Mouse (Mus musculus) heart, embryonic 14.5 days (tissue): Measurements from ENCODE around the gene Cd68. TPM values are rescaled to one million over a fixed set of nuclear protein-coding genes. Genes with fewer than 3 reads are reported as not detected.

ENCODE experiments used
- ATAC-seq: fragments of 200-750 bp; cut with Nextera tagmentation; 2 replicates; pipeline ENCODE4 v1.8.0; 2017; ENCODE audit warnings: low read depth, moderate TSS enrichment; ENCODE audit not compliant: insufficient number of reproducible peaks, insufficient read depth, low FRiP score
- H3K27ac ChIP-seq, 2 experiments: fragments of 200-500 bp in 1 of 2; fragments of 300-500 bp in 1 of 2; sonication (generic) in 1 of 2; replicated peaks in 1 of 2; 2 replicates each; pipeline ENCODE4 v1.5.1; 2012 to 2014; ENCODE audit warnings: low read depth in 2 of 2, low read length in 2 of 2, control low read depth in 1 of 2, mild to moderate bottlenecking in 1 of 2, mixed read lengths in 1 of 2; ENCODE audit not compliant: control insufficient read depth in 1 of 2, insufficient read depth in 1 of 2
- H3K27me3 ChIP-seq: fragments of 300-500 bp; sonication (generic); 2 replicates; pipeline ENCODE4 v1.6.1; 2014; ENCODE audit warnings: mild to moderate bottlenecking, low read length, control low read depth; ENCODE audit not compliant: control insufficient read depth, insufficient read depth
- H3K36me3 ChIP-seq: fragments of 300-500 bp; sonication (generic); 2 replicates; pipeline ENCODE4 v1.6.1; 2014; ENCODE audit warnings: mild to moderate bottlenecking, control low read depth, low read length, mixed read lengths; ENCODE audit not compliant: control insufficient read depth, insufficient read depth
- H3K4me1 ChIP-seq, 2 experiments: fragments of 200-500 bp in 1 of 2; fragments of 300-500 bp in 1 of 2; sonication (generic) in 1 of 2; 2 replicates each; pipeline ENCODE4 v1.6.1; 2012 to 2014; ENCODE audit warnings: low read length in 2 of 2, control low read depth in 1 of 2, mixed read lengths in 1 of 2; ENCODE audit not compliant: control insufficient read depth in 2 of 2, insufficient read depth in 2 of 2
- H3K4me2 ChIP-seq: fragments of 300-500 bp; sonication (generic); 2 replicates; pipeline ENCODE4 v1.6.1; 2014; ENCODE audit warnings: mild to moderate bottlenecking, low read length
- H3K4me3 ChIP-seq, 2 experiments: fragments of 200-500 bp in 1 of 2; fragments of 300-500 bp in 1 of 2; sonication (generic) in 1 of 2; 2 replicates each; pipeline ENCODE4 v1.5.1; 2012 to 2014; ENCODE audit warnings: low read length in 2 of 2, mild to moderate bottlenecking in 2 of 2, control low read depth in 1 of 2, low read depth in 1 of 2, moderate library complexity in 1 of 2; ENCODE audit not compliant: control insufficient read depth in 1 of 2, insufficient read depth in 1 of 2
- H3K9ac ChIP-seq: fragments of 300-500 bp; sonication (generic); 2 replicates; pipeline ENCODE4 v1.6.1; 2014; ENCODE audit warnings: mild to moderate bottlenecking, low read length
- H3K9me3 ChIP-seq: fragments of 300-500 bp; sonication (generic); 2 replicates; pipeline ENCODE4 v1.6.1; 2016; ENCODE audit warnings: low read length, control low read depth; ENCODE audit not compliant: control insufficient read depth
- WGBS: fragments of 180-500 bp; shearing (Covaris S2); extraction: QIAGEN DNeasy Blood & Tissue Kit; methylation state at CpG from one replicate; pipeline ENCODE4 v1.1.7; 2014; 5-methylcytosine and 5-hydroxymethylcytosine counted together
- polyA plus RNA-seq: library from polyadenylated mRNA; unstranded; fragments of >200 nt; fragmentation: Nextera tagmentation; extraction: Ambion mirVana; gene quantifications from 2 replicates; pipeline ENCODE4 v1.2.1, GENCODE M21; 2014

The Cd68 gene
- polyA plus RNA-seq, 1 experiment from 2014 or later = 12.1 TPM

DNA sequence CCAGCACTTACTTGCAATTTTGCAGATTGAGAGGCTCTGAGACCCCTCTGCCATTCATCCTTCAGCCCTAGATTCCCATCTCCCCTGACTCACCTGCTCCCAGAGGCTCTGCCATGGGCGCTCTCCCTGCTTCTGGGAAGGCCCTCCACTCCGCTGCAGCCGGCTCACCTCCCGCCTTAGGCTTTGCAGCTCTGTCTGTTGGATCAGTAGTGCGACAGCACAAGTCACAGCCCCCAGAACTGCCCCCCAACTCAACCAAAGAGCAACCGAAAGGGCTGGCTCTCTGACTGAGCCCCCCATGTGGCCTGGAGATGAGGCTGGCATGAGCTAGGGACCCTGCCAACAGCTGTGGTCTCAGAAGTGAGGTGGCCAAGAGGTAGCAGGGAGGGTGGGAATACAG lies 19.0 kb upstream of the Cd68 start:
- no peak overlapping the region for H3K9ac ChIP-seq
- no peaks in the 10 kb centered on the region for H3K27me3 ChIP-seq
- no peaks in the 10 kb centered on the region for H3K9me3 ChIP-seq
- H3K4me3 ChIP-seq = no peak overlapping the region
- H3K4me1 ChIP-seq = peaks cover 16 to 34% of the 10 kb centered on the region in 2 experiments
- WGBS = 85% methylated on average over 6 of the region's 6 CpGs
- H3K36me3 ChIP-seq = peaks cover 5% of the 10 kb centered on the region; the same call in 1 of the 2 replicates
- peak overlapping the region in 1 of 2 experiments; percentile 86; a peak in 2 of 4 replicates for H3K27ac ChIP-seq
- no peak overlapping the region for H3K4me2 ChIP-seq
- no peak for ATAC-seq

DNA sequence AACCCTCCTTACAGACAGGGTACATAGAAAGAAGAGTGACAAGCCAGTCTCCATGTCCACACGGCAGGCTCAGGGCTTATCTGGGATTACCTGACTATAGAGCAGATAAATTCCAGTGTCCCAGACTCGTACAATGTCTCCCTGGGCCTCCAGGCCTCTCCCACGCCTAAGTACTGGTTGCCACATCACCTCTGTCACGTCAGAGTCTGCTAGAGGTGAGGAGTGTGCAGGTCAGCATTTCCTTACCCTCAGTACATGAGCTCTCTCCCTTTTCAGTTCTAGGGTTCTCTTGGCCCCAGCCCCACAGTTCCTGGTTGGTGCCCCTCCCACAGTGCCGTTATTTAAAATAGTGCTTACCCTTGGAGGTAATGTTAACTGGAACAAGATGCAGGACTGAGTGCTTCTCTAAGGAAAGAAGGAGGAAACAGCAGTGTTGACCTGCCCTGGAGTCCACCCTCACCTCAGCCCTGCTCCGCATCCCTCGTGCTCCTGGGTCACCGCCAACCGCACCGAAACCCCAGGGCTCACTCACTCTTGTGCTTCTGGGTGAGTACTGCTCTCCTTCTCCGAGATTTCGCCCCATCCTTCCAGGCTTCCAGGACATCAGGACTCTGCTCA lies 18.3 kb upstream of the Cd68 start:
- 67% methylated on average over 12 of the region's 12 CpGs for WGBS
- H3K27ac ChIP-seq = no peak overlapping the region
- peaks cover 16 to 35% of the 10 kb centered on the region in 2 experiments for H3K4me1 ChIP-seq
- ATAC-seq = no peak
- H3K9me3 ChIP-seq = no peaks in the 10 kb centered on the region
- H3K9ac ChIP-seq = peak overlapping the region; percentile 31; the same call in 1 of the 2 replicates
- no peak overlapping the region for H3K4me3 ChIP-seq
- H3K36me3 ChIP-seq = peaks cover 12% of the 10 kb centered on the region
- H3K27me3 ChIP-seq = no peaks in the 10 kb centered on the region
- H3K4me2 ChIP-seq = no peak overlapping the region

DNA sequence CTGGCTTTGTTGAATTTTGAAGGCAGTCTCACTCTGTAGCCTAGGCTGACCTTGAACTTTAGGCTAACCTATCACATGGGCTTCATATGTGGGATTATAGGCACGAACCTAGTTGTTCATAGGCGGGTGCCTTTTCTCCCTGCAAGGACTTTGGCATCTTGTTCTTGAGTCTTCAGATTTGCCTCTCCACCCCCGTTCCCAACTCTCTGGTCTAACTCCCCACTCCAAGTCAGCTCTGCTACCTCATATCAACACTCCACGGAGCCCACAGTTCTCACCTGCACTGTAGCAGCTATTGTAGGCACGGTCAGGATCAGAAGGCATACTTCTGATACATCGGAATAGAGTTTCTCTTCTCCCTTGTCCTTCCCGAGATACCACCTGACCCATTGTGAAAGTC lies 17.6 kb upstream of the Cd68 start:
- H3K9me3 ChIP-seq = no peaks in the 10 kb centered on the region
- H3K4me2 ChIP-seq = no peak overlapping the region
- H3K4me3 ChIP-seq = no peak overlapping the region
- peaks cover 19% of the 10 kb centered on the region for H3K36me3 ChIP-seq
- 73% methylated on average over 7 of the region's 7 CpGs for WGBS
- H3K27ac ChIP-seq = no peak overlapping the region
- H3K27me3 ChIP-seq = no peaks in the 10 kb centered on the region
- H3K9ac ChIP-seq = peak overlapping the region; percentile 31; the same call in 1 of the 2 replicates
- peaks cover 16 to 35% of the 10 kb centered on the region in 2 experiments for H3K4me1 ChIP-seq
- no peak for ATAC-seq

DNA sequence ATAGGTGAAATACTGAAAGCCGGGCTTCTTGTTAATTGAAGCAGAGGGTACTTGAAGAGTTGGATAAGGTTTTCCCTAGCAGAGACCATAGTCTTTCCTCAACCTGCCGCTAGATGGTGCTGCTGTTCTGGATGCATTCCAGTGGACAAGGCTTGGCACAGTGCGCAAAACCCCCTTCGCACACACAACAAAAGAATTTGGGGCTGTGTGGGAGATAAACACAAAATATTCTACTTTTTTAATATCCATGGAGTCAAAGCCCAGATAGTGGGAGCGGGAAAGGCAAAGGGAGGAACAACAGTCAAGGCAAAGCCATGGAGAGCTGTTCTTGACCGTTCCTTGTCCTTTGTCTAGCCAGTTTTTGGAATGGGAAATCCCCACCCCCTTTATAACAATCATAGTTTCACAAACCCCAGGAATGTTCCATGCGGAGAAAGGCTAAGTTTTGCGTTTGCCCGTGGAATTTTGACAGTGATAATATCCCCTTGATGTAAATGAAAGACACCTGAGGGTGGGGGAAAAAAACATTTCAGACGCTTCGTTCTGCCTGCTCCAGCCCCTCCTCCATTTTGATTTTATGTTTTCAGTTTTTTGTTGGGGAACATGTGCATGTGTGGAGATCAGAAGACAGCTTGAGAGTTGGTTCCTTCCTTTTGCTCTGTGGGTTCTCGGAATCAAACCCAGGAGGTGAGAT lies 17.0 kb upstream of the Cd68 start:
- peaks cover 16 to 35% of the 10 kb centered on the region in 2 experiments for H3K4me1 ChIP-seq
- peaks cover 24% of the 10 kb centered on the region for H3K36me3 ChIP-seq
- ATAC-seq = no peak
- H3K9me3 ChIP-seq = no peaks in the 10 kb centered on the region
- peak overlapping the region; percentile 92 for H3K4me2 ChIP-seq
- peak overlapping the region in 1 of 2 experiments; percentile 8; a peak in 1 of 4 replicates for H3K4me3 ChIP-seq
- peak overlapping the region; percentile 54 for H3K9ac ChIP-seq
- H3K27me3 ChIP-seq = no peaks in the 10 kb centered on the region
- WGBS = 28% methylated on average over 12 of the region's 12 CpGs
- peak overlapping the region; percentile 93; a peak in 3 of 4 replicates for H3K27ac ChIP-seq

DNA sequence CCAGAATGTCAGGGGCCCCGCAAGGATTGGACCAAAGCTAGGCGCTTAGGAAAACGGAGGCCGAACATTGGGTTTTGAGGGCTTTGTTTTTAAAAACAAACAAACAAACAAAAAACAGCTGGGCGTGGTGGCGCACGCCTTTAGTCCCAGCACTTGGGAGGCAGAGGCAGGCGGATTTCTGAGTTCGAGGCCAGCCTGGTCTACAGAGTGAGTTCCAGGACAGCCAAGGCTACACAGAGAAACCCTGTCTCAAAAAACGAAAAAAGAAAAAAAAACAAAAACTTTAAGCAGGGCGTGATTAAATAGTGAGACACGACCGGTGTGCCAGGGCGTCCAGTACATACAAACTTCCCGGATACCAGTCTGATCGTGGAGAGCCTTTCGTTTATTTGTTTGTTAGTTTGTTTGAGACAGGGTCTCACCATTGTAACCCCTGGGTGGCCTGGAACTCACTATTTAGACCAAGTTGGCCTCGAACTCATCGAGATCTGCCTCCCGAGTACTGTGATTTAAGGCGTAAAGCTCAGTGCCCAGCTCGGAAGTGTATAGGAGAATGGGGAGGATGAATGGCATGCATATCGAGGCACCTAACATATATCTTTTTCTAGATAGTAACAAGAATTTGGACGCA lies 16.4 kb upstream of the Cd68 start:
- H3K36me3 ChIP-seq = peaks cover 31% of the 10 kb centered on the region
- H3K9me3 ChIP-seq = no peaks in the 10 kb centered on the region
- no peak for ATAC-seq
- peaks cover 16 to 35% of the 10 kb centered on the region in 2 experiments for H3K4me1 ChIP-seq
- H3K4me3 ChIP-seq = peak overlapping the region; percentile 56 to 87
- H3K9ac ChIP-seq = peak overlapping the region; percentile 79
- H3K27ac ChIP-seq = peak overlapping the region; percentile 93
- 23% methylated on average over 24 of the region's 24 CpGs for WGBS
- H3K4me2 ChIP-seq = peak overlapping the region; percentile 92
- no peaks in the 10 kb centered on the region for H3K27me3 ChIP-seq

DNA sequence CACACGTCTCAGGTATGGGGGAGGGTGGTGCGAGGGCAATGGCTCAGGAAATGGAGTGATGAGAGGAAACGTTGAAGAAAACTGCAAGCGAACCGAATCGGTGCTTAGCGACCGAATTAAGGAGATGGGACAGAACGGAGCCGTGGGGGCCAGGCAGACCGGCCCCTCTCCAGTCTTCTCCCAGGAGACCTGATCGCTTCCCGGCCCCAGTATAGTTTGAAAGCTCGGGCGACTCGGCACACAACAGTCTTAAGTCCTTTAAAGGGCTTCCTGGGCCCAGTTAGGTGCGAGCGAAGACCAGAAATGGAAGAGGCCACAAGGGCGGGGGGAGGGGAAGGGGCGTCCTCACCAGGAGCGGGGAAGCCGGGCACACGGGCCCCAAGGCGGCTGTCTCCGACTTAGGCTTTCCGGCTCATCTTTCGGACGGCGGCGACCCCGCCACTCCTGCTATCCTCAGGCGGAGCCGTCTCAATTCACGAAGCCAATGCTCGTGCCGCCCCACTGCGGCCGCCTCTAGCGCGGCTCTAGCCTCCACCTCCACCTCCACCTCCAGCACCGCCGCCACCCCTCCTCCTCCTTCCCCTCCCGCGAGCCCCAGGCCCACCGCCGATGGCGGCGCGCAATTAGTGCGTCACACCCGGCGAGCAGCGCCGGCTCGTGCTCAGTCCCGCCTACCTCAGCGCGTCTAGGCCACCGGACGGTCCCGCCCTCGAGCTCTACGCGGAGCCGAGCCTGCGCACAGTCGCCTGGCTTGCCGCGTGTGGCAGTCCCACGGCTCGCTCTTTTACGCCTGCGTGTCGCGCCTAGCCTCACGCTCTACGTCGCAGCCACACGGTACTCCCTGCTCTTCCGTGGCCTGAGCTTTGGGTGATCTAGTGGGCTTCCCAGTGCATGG lies 15.6 kb upstream of the Cd68 start, which contains the start of gene Senp3:
Gene Senp3 (minus strand): TSS at position 771 of the 895 bp plus-strand sequence.
- peak within 1 kb of the TSS; percentile 93 for H3K27ac ChIP-seq
- peak within 1 kb of the TSS; percentile 92 for H3K4me2 ChIP-seq
- WGBS = under 1% methylated on average over 71 of the region's 80 CpGs
- ATAC-seq = peak; percentile 92
- H3K4me1 ChIP-seq = peaks cover 13 to 31% of the 10 kb centered on the region in 2 experiments
- H3K36me3 ChIP-seq = peaks cover 39% of the 10 kb centered on the region
- no peaks in the 10 kb centered on the region for H3K9me3 ChIP-seq
- H3K4me3 ChIP-seq = peak within 1 kb of the TSS; percentile 56 to 87
- peak within 1 kb of the TSS; percentile 79 for H3K9ac ChIP-seq
- no peaks in the 10 kb centered on the region for H3K27me3 ChIP-seq
